Mouse (Mus musculus) stomach, embryonic 14.5 days (tissue): ENCODE results near the gene Sub1. TPM values are rescaled to one million over a fixed set of nuclear protein-coding genes. Genes with fewer than 3 reads are reported as not detected.

ENCODE experiments used
- ATAC-seq: fragments of 200-750 bp; cut with Nextera tagmentation; 2 replicates; pipeline ENCODE4 v1.8.0; 2017; ENCODE audit warnings: low read depth, moderate TSS enrichment; ENCODE audit not compliant: insufficient number of reproducible peaks, insufficient read depth, low FRiP score
- H3K27ac ChIP-seq: fragments of 300-500 bp; sonication (generic); 2 replicates; pipeline ENCODE4 v1.5.1; 2014; ENCODE audit warnings: mild to moderate bottlenecking, low read length, moderate library complexity, mixed read lengths
- H3K27me3 ChIP-seq: fragments of 300-500 bp; sonication (generic); 2 replicates; pipeline ENCODE4 v1.6.1; 2014; ENCODE audit warnings: low read length, control low read depth, mixed read lengths; ENCODE audit not compliant: control insufficient read depth, insufficient read depth
- H3K36me3 ChIP-seq: fragments of 300-500 bp; sonication (generic); 2 replicates; pipeline ENCODE4 v1.6.1; 2014; ENCODE audit warnings: mild to moderate bottlenecking, control low read depth, low read length, moderate library complexity, mixed read lengths; ENCODE audit not compliant: control insufficient read depth, insufficient read depth
- H3K4me1 ChIP-seq: fragments of 300-500 bp; sonication (generic); 2 replicates; pipeline ENCODE4 v1.6.1; 2014; ENCODE audit warnings: low read length, control low read depth, mixed read lengths; ENCODE audit not compliant: control insufficient read depth, insufficient read depth
- H3K4me2 ChIP-seq: fragments of 300-500 bp; sonication (generic); replicated peaks from 2 replicates; pipeline ENCODE4 v1.6.1; 2014; ENCODE audit warnings: low read depth, low read length, control low read depth
- H3K4me3 ChIP-seq: fragments of 300-500 bp; sonication (generic); 2 replicates; pipeline ENCODE4 v1.5.1; 2014; ENCODE audit warnings: low read depth, low read length, control low read depth
- H3K9ac ChIP-seq: fragments of 300-500 bp; sonication (generic); replicated peaks from 2 replicates; pipeline ENCODE4 v1.6.1; 2014; ENCODE audit warnings: low read depth, mild to moderate bottlenecking, control low read depth, low read length, moderate library complexity, mixed read lengths
- H3K9me3 ChIP-seq: fragments of 300-500 bp; sonication (generic); 2 replicates; pipeline ENCODE4 v1.6.1; 2016; ENCODE audit warnings: low read depth, low read length, control low read depth; ENCODE audit not compliant: control insufficient read depth
- WGBS: fragments of 180-500 bp; shearing (Covaris S2); extraction: QIAGEN DNeasy Blood & Tissue Kit; methylation state at CpG from one replicate; pipeline ENCODE4 v1.1.7; 2014; 5-methylcytosine and 5-hydroxymethylcytosine counted together
- polyA plus RNA-seq: library from polyadenylated mRNA; unstranded; fragments of >200 nt; fragmentation: Nextera tagmentation; extraction: Ambion mirVana; gene quantifications from 2 replicates; pipeline ENCODE4 v1.2.1, GENCODE M21; 2014

Sub1 gene
- polyA plus RNA-seq, 1 experiment from 2014 or later = 721 TPM

GRCm38 (mm10) chr15:11987892-11988291 lies 8.9 kb downstream of the Sub1 start:
- Histone ChIP-seq H3K4me2 (no peak overlapping the region), H3K27ac (no peak overlapping the region), H3K4me3 (no peak overlapping the region), H3K36me3 (peaks cover 73% of the 10 kb centered on the region), H3K9me3 (no peaks in the 10 kb centered on the region), H3K4me1 (no peaks in the 10 kb centered on the region), H3K9ac (no peak overlapping the region), H3K27me3 (no peaks in the 10 kb centered on the region)
- whole genome bisulfite sequencing = 42% methylated on average over 2 of the region's 2 CpGs
- ATAC-seq = no peak

GRCm38 (mm10) chr15:11981985-11982384 lies 14.8 kb downstream of the Sub1 start:
- WGBS = 90% methylated on average over 2 of the region's 2 CpGs

GRCm38 (mm10) chr15:11981501-11981900 lies 15.3 kb downstream of the Sub1 start:
- Histone ChIP-seq H3K36me3 (peaks cover 35% of the 10 kb centered on the region), H3K4me3 (no peak overlapping the region), H3K4me1 (no peaks in the 10 kb centered on the region), H3K4me2 (no peak overlapping the region), H3K9ac (no peak overlapping the region), H3K9me3 (no peaks in the 10 kb centered on the region), H3K27me3 (no peaks in the 10 kb centered on the region), H3K27ac (no peak overlapping the region)
- ATAC-seq = no peak
- 91% methylated on average over 8 of the region's 8 CpGs for WGBS

More at GRCm38 (mm10) chr15:11981985-11982384, 14.8 kb downstream of the Sub1 start:
- Histone ChIP-seq H3K4me3 (no peak overlapping the region), H3K9ac (no peak overlapping the region), H3K4me1 (no peaks in the 10 kb centered on the region), H3K27ac (no peak overlapping the region), H3K4me2 (no peak overlapping the region), H3K36me3 (peaks cover 40% of the 10 kb centered on the region), H3K9me3 (no peaks in the 10 kb centered on the region), H3K27me3 (no peaks in the 10 kb centered on the region)
- ATAC-seq = no peak

GRCm38 (mm10) chr15:11978175-11978574 lies 18.6 kb downstream of the Sub1 start:
- Histone ChIP-seq H3K4me3 (no peak overlapping the region), H3K27ac (no peak overlapping the region), H3K9ac (no peak overlapping the region), H3K27me3 (no peaks in the 10 kb centered on the region), H3K4me2 (no peak overlapping the region), H3K36me3 (peaks cover 20% of the 10 kb centered on the region), H3K4me1 (no peaks in the 10 kb centered on the region), H3K9me3 (no peaks in the 10 kb centered on the region)
- no peak for ATAC-seq
- 77% methylated on average over 2 of the region's 2 CpGs for WGBS

GRCm38 (mm10) chr15:11977071-11977470 lies 19.7 kb downstream of the Sub1 start:
- Histone ChIP-seq H3K4me2 (no peak overlapping the region), H3K4me1 (no peaks in the 10 kb centered on the region), H3K27me3 (no peaks in the 10 kb centered on the region), H3K9ac (no peak overlapping the region), H3K27ac (no peak overlapping the region), H3K36me3 (peaks cover 15% of the 10 kb centered on the region; the same call in 1 of the 2 replicates), H3K9me3 (no peaks in the 10 kb centered on the region), H3K4me3 (no peak overlapping the region)
- WGBS = 92% methylated on average over 1 of the region's 1 CpGs
- ATAC-seq = no peak

- no peak for ATAC-seq
- Histone ChIP-seq H3K27me3 (no peaks in the 10 kb centered on the region), H3K4me3 (no peak overlapping the region), H3K4me2 (no peak overlapping the region), H3K36me3 (peaks cover 3% of the 10 kb centered on the region; the same call in 1 of the 2 replicates), H3K9ac (no peak overlapping the region), H3K27ac (no peak overlapping the region), H3K4me1 (no peaks in the 10 kb centered on the region), H3K9me3 (no peaks in the 10 kb centered on the region)
- WGBS = 81% methylated on average over 9 of the region's 9 CpGs
These were observed 20.9 kb downstream of the Sub1 start for GRCm38 (mm10) chr15:11975836-11976235.

GRCm38 (mm10) chr15:11971854-11972420 lies 24.8 kb downstream of the Sub1 start:
- peak; percentile 67; the same call in 1 of the 2 replicates for ATAC-seq
- Histone ChIP-seq H3K9ac (no peak overlapping the region), H3K4me2 (no peak overlapping the region), H3K36me3 (no peaks in the 10 kb centered on the region), H3K4me1 (no peaks in the 10 kb centered on the region), H3K9me3 (no peaks in the 10 kb centered on the region), H3K4me3 (no peak overlapping the region), H3K27me3 (no peaks in the 10 kb centered on the region), H3K27ac (no peak overlapping the region)
- WGBS = 20% methylated on average over 13 of the region's 13 CpGs

GRCm38 (mm10) chr15:11970621-11971020 lies 26.2 kb downstream of the Sub1 start:
- no peak overlapping the region for H3K9ac ChIP-seq
- H3K4me2 ChIP-seq = no peak overlapping the region
- H3K4me1 ChIP-seq = no peaks in the 10 kb centered on the region
- H3K4me3 ChIP-seq = no peak overlapping the region
- no peak overlapping the region for H3K27ac ChIP-seq
- no peaks in the 10 kb centered on the region for H3K36me3 ChIP-seq
- H3K9me3 ChIP-seq = no peaks in the 10 kb centered on the region
- 78% methylated on average over 10 of the region's 10 CpGs for WGBS
- ATAC-seq = no peak
- H3K27me3 ChIP-seq = no peaks in the 10 kb centered on the region

- Histone ChIP-seq H3K27me3 (no peaks in the 10 kb centered on the region), H3K4me2 (no peak overlapping the region), H3K36me3 (no peaks in the 10 kb centered on the region), H3K4me3 (no peak overlapping the region), H3K4me1 (no peaks in the 10 kb centered on the region), H3K9me3 (no peaks in the 10 kb centered on the region), H3K27ac (no peak overlapping the region), H3K9ac (no peak overlapping the region)
- ATAC-seq = no peak
- 85% methylated on average over 9 of the region's 9 CpGs for WGBS
These were observed 27.9 kb downstream of the Sub1 start for GRCm38 (mm10) chr15:11968851-11969250.
